Mouse (Mus musculus) kidney, adult 2 months (tissue): ENCODE measurements around the gene Zfp689. TPM values are rescaled to one million over a fixed set of nuclear protein-coding genes. Genes with fewer than 3 reads are reported as not detected.

ENCODE experiments used
- DNase-seq: peaks from one replicate; pipeline ENCODE4 v3.0.0; 2021
- H3K27ac ChIP-seq: fragments of 200-500 bp; 2 replicates; pipeline ENCODE4 v1.5.1; 2012; ENCODE audit warnings: low read depth, low read length, control low read depth, inconsistent platforms; ENCODE audit not compliant: insufficient read depth
- H3K27me3 ChIP-seq: fragments of 200-500 bp; replicated peaks from 2 replicates; pipeline ENCODE4 v1.6.1; 2012; ENCODE audit warnings: mild to moderate bottlenecking, moderate library complexity, low read length, inconsistent platforms; ENCODE audit not compliant: control insufficient read depth, insufficient read depth
- H3K36me3 ChIP-seq: fragments of 200-500 bp; 2 replicates; pipeline ENCODE4 v1.6.1; 2012; ENCODE audit warnings: mild to moderate bottlenecking, moderate library complexity, low read length, inconsistent platforms; ENCODE audit not compliant: control insufficient read depth, insufficient read depth
- H3K4me1 ChIP-seq: fragments of 200-500 bp; 2 replicates; pipeline ENCODE4 v1.6.1; 2011; ENCODE audit warnings: low read length; ENCODE audit not compliant: control insufficient read depth, insufficient read depth
- H3K4me3 ChIP-seq: fragments of 200-500 bp; 2 replicates; pipeline ENCODE4 v1.5.1; 2011; ENCODE audit warnings: mild to moderate bottlenecking, low read depth, low read length, control low read depth; ENCODE audit not compliant: insufficient read depth
- CTCF ChIP-seq: fragments of 200-500 bp; conservative IDR thresholded peaks from 2 replicates; pipeline ENCODE4 v1.5.1; 2011; ENCODE audit warnings: low read depth, mild to moderate bottlenecking, control low read depth, low read length, moderate library complexity, mixed read lengths; ENCODE audit not compliant: insufficient read depth, insufficient read length
- POLR2A ChIP-seq: fragments of 200-500 bp; IDR thresholded peaks from one replicate; pipeline ENCODE4 v1.6.1; 2011; ENCODE audit warnings: low read depth, low read length, control low read depth
- WGBS: fragments of 180-500 bp; shearing (Covaris S2); methylation state at CpG from one replicate; pipeline ENCODE4 v1.1.7; 2018; 5-methylcytosine and 5-hydroxymethylcytosine counted together
- polyA plus RNA-seq: library from polyadenylated mRNA; depleted of rRNA; stranded (reverse); fragments of >200 nt; gene quantifications from 2 replicates; pipeline ENCODE4 v1.2.3, GENCODE M21; 2012; rRNA removed

The Zfp689 gene
- polyA plus RNA-seq, 1 experiment: 3.0 TPM

- no peaks in the 10 kb centered on the region for H3K27me3 ChIP-seq
- DNase-seq: no peak
- H3K27ac ChIP-seq: no peak overlapping the region
- H3K4me3 ChIP-seq: no peak overlapping the region
- TF ChIP-seq CTCF: 0 out of 2 replicates have a peak, but pooled peaks have one; percentile 17
- no peak for TF ChIP-seq POLR2A
- peaks cover 2% of the 10 kb centered on the region; the same call in 1 of the 2 replicates for H3K4me1 ChIP-seq
- WGBS: 68% methylated on average over 2 of the region's 2 CpGs
- H3K36me3 ChIP-seq: no peaks in the 10 kb centered on the region
Observed at GRCm38 (mm10) chr7:127402980-127403379, 46.0 kb downstream of the Zfp689 start.

- H3K27ac ChIP-seq: no peak overlapping the region
Observed at GRCm38 (mm10) chr7:127400355-127400754, 48.6 kb downstream of the Zfp689 start.

GRCm38 (mm10) chr7:127393944-127394333, 55.0 kb downstream of the Zfp689 start:
- TF ChIP-seq POLR2A (no peak), CTCF (no peak)
- DNase-seq: no peak
- Histone ChIP-seq H3K27ac (peak overlapping the region; percentile 14; the same call in 1 of the 2 replicates), H3K4me3 (peak overlapping the region; percentile 43), H3K36me3 (no peaks in the 10 kb centered on the region), H3K27me3 (no peaks in the 10 kb centered on the region), H3K4me1 (peaks cover 8% of the 10 kb centered on the region; the same call in 1 of the 2 replicates)
- WGBS: 4% methylated on average over 7 of the region's 7 CpGs

More at GRCm38 (mm10) chr7:127400355-127400754, 48.6 kb downstream of the Zfp689 start:
- Histone ChIP-seq H3K36me3 (no peaks in the 10 kb centered on the region), H3K27me3 (no peaks in the 10 kb centered on the region), H3K4me1 (no peaks in the 10 kb centered on the region), H3K4me3 (no peak overlapping the region)
- WGBS: 63% methylated on average over 3 of the region's 3 CpGs
- TF ChIP-seq POLR2A (no peak), CTCF (no peak)
- no peak for DNase-seq

GRCm38 (mm10) chr7:127393157-127393943, 55.6 kb downstream of the Zfp689 start, which contains the start of gene E430018J23Rik:
TSS of gene E430018J23Rik (minus strand) at chr7:127393629.
- H3K4me1 ChIP-seq: peaks cover 8% of the 10 kb centered on the region; the same call in 1 of the 2 replicates
- no peak for TF ChIP-seq CTCF
- peak; percentile 35 for TF ChIP-seq POLR2A
- peak within 1 kb of the TSS; percentile 91 for H3K4me3 ChIP-seq
- no peaks in the 10 kb centered on the region for H3K27me3 ChIP-seq
- no peaks in the 10 kb centered on the region for H3K36me3 ChIP-seq
- peak within 1 kb of the TSS; percentile 87 for H3K27ac ChIP-seq
- DNase-seq: peak; percentile 100
- under 1% methylated on average over 45 of the region's 45 CpGs for WGBS

GRCm38 (mm10) chr7:127392251-127392824, 56.6 kb downstream of the Zfp689 start:
- no peaks in the 10 kb centered on the region for H3K27me3 ChIP-seq
- no peak overlapping the region for H3K27ac ChIP-seq
- H3K36me3 ChIP-seq: no peaks in the 10 kb centered on the region
- TF ChIP-seq POLR2A: no peak
- TF ChIP-seq CTCF: no peak
- WGBS: 80% methylated on average over 8 of the region's 8 CpGs
- H3K4me3 ChIP-seq: peak overlapping the region; percentile 91; the same call in 1 of the 2 replicates
- no peak for DNase-seq
- H3K4me1 ChIP-seq: peaks cover 8% of the 10 kb centered on the region; the same call in 1 of the 2 replicates

Other genes starting within 250 kb of the Zfp689 start
- 26.8 and 28.5 TPM in 2 replicates for gene Tbc1d10b, start 240.7 kb downstream of the Zfp689 start, polyA plus RNA-seq
- 0.33 and 90.1 TPM in 2 replicates for gene Mylpf, start 240.3 kb downstream of the Zfp689 start, polyA plus RNA-seq
- 7.9 and 9.6 TPM in 2 replicates for gene Zfp553, start 216.1 kb downstream of the Zfp689 start, polyA plus RNA-seq
- gene Sept1, start 216.0 kb downstream of the Zfp689 start, polyA plus RNA-seq: 24.1 and 38.4 TPM in 2 replicates
- 48.4 and 85.5 TPM in 2 replicates for gene Zfp771, start 204.9 kb downstream of the Zfp689 start, polyA plus RNA-seq
- 68.9 and 70.5 TPM in 2 replicates for gene Dctpp1, start 188.4 kb downstream of the Zfp689 start, polyA plus RNA-seq
- 153 and 156 TPM in 2 replicates for gene Sephs2, start 175.1 kb downstream of the Zfp689 start, polyA plus RNA-seq
- 2.9 and 7.2 TPM in 2 replicates for gene Itgal, start 152.9 kb downstream of the Zfp689 start, polyA plus RNA-seq
- 36.7 and 52.0 TPM in 2 replicates for gene Zfp768, start 103.6 kb downstream of the Zfp689 start, polyA plus RNA-seq
- gene Zfp747, start 73.1 kb downstream of the Zfp689 start, polyA plus RNA-seq: 6.5 and 7.2 TPM in 2 replicates
- gene 9130019O22Rik, start 62.0 kb downstream of the Zfp689 start, polyA plus RNA-seq: 3.3 and 3.4 TPM in 2 replicates
- gene E430018J23Rik, start 55.5 kb downstream of the Zfp689 start, polyA plus RNA-seq: 5.5 and 7.4 TPM in 2 replicates
- 6.2 and 6.6 TPM in 2 replicates for gene Zfp764, start 42.3 kb downstream of the Zfp689 start, polyA plus RNA-seq
- 19.1 TPM in 2 replicates for gene Zfp688, start 27.1 kb downstream of the Zfp689 start, polyA plus RNA-seq
- 58.7 and 62.6 TPM in 2 replicates for gene Prr14, start 10.5 kb upstream of the Zfp689 start, polyA plus RNA-seq
- 19.1 and 23.7 TPM in 2 replicates for gene Fbrs, start 30.0 kb upstream of the Zfp689 start, polyA plus RNA-seq
- gene Srcap, start 62.8 kb upstream of the Zfp689 start, polyA plus RNA-seq: 17.0 and 18.6 TPM in 2 replicates
- 12.5 and 13.1 TPM in 2 replicates for gene Gm42715, start 70.4 kb upstream of the Zfp689 start, polyA plus RNA-seq
- not detected in 2 replicates for gene Tmem265, start 112.2 kb upstream of the Zfp689 start, polyA plus RNA-seq
- gene Phkg2, start 124.2 kb upstream of the Zfp689 start, polyA plus RNA-seq: 53.6 and 65.6 TPM in 2 replicates
- 17.1 and 18.6 TPM in 2 replicates for gene Ccdc189, start 139.4 kb upstream of the Zfp689 start, polyA plus RNA-seq
- gene Rnf40, start 139.6 kb upstream of the Zfp689 start, polyA plus RNA-seq: 24.7 and 25.7 TPM in 2 replicates
- 12.3 and 16.9 TPM in 2 replicates for gene Zfp629, start 166.6 kb upstream of the Zfp689 start, polyA plus RNA-seq